Mouse (Mus musculus) stomach, postnatal 0 days (tissue): ENCODE data around the gene Dhx37.

ENCODE experiments used
- CTCF ChIP-seq: IDR thresholded peaks from 2 replicates; pipeline ENCODE4 v1.5.1; 2016; ENCODE audit warnings: antibody characterized with exemption, low read depth, mild to moderate bottlenecking, moderate library complexity
- EP300 ChIP-seq: optimal IDR thresholded peaks from 2 replicates; pipeline ENCODE3; 2016; ENCODE audit warnings: antibody characterized with exemption

- TF ChIP-seq CTCF, result no peak
- TF ChIP-seq EP300, result no peak
Measured at GRCm38 (mm10) chr5:125476799-125477198, 42.9 kb upstream of the Dhx37 start.
